Mouse (Mus musculus) spleen, postnatal 10 days (tissue): Measurements from ENCODE around the gene Pde7b.

Experiments
- DNase-seq, 2 experiments: peaks; one replicate each; pipeline ENCODE4 v3.0.0; 2021 to 2022; ENCODE audit warnings: low spot score in 2 of 2

The Pde7b gene

GRCm38 (mm10) chr10:20361542-20362449 is 363.1 kb downstream of the Pde7b start:
- DNase-seq, result no peak

- DNase-seq, result no peak
These were observed 376.0 kb downstream of the Pde7b start for GRCm38 (mm10) chr10:20348894-20349293.
